ENCODE assay signal across 9 mouse cellular contexts in genomic region chr3:101372345-101372980, GRCm38 (mm10). TPM values are rescaled to one million over a fixed set of nuclear protein-coding genes. Genes with fewer than 3 reads are reported as not detected.
DNase-seq lines count a peak whose midpoint lies in the region; ATAC-seq lines count a peak whose summit lies in the region.
"Had no signal": no experiment of that assay in that cellular context is flagged by ENCODE, and none has a peak within 500 bp of the region (broad histone marks: within the 10 kb centered on the region; RNA-seq: fewer than 3 reads in every experiment).

No protein-coding gene starts in this region.

- H3K4me3 ChIP-seq in midbrain, embryonic 10.5 days: no peak overlapping the region
- no peak overlapping the region for H3K4me3 ChIP-seq in midbrain, embryonic 11.5 days (ENCODE audit: low read depth, low read length)
- H3K4me3 ChIP-seq in midbrain, embryonic 15.5 days: no peak overlapping the region
- H3K4me3 ChIP-seq: stomach, embryonic 15.5 days had no signal

- no peak overlapping the region for H3K9ac ChIP-seq in midbrain, embryonic 11.5 days (ENCODE audit: low read length)
- no peak overlapping the region for H3K9ac ChIP-seq in midbrain, embryonic 15.5 days
- H3K9ac ChIP-seq: stomach, embryonic 15.5 days had no signal

- ATAC-seq in midbrain, embryonic 11.5 days (ENCODE audit: low FRiP score): no peak
- peak; percentile 76 for ATAC-seq in erythroblast, adult 5-6 weeks (replicated peaks; ENCODE audit: low FRiP score, poor library complexity, severe bottlenecking)
- ATAC-seq in midbrain, embryonic 15.5 days (replicated peaks): no peak

- peaks cover 22% of the 10 kb centered on the region for H3K4me1 ChIP-seq in midbrain, embryonic 10.5 days
- H3K4me1 ChIP-seq in midbrain, embryonic 11.5 days (ENCODE audit: control insufficient read depth, insufficient read depth, low read length): peaks cover 1% of the 10 kb centered on the region
- 0 out of 2 replicates have a peak, but pooled peaks cover 5% of the 10 kb centered on the region for H3K4me1 ChIP-seq in midbrain, embryonic 15.5 days

- H3K36me3 ChIP-seq in midbrain, embryonic 10.5 days: no peaks in the 10 kb centered on the region
- H3K36me3 ChIP-seq in midbrain, embryonic 11.5 days (ENCODE audit: control insufficient read depth, insufficient read depth, low read length): no peaks in the 10 kb centered on the region
- no peaks in the 10 kb centered on the region for H3K36me3 ChIP-seq in midbrain, embryonic 15.5 days (replicated peaks)
- H3K36me3 ChIP-seq: stomach, embryonic 15.5 days had no signal

- 40% methylated on average over 13 of the region's 13 CpGs for WGBS in midbrain, embryonic 10.5 days
- 45% methylated on average over 13 of the region's 13 CpGs for WGBS in midbrain, embryonic 11.5 days
- WGBS in midbrain, embryonic 15.5 days: 47% methylated on average over 13 of the region's 13 CpGs

- peak; percentile 44 for DNase-seq in midbrain, embryonic 10.5 days (ENCODE audit: low spot score)
- DNase-seq in midbrain, embryonic 11.5 days (ENCODE audit: low spot score, missing footprints): no peak
- peak; percentile 77 for DNase-seq in adrenal gland, postnatal 14 days
- peak; percentile 73 to 81 for DNase-seq in kidney, postnatal 25 days
- peak; percentile 45 to 62 for DNase-seq in lung, adult 18-20 months
- peak; percentile 14 to 59 for DNase-seq in spleen, adult 18-20 months

- H3K27ac ChIP-seq in midbrain, embryonic 10.5 days (replicated peaks): no peak overlapping the region
- H3K27ac ChIP-seq in midbrain, embryonic 11.5 days (ENCODE audit: low read depth, low read length): no peak overlapping the region
- H3K27ac ChIP-seq in midbrain, embryonic 15.5 days: no peak overlapping the region
- H3K27ac ChIP-seq: stomach, embryonic 15.5 days had no signal

- H3K4me2 ChIP-seq in midbrain, embryonic 11.5 days: no peak overlapping the region
- no peak overlapping the region for H3K4me2 ChIP-seq in midbrain, embryonic 15.5 days
- H3K4me2 ChIP-seq: stomach, embryonic 15.5 days had no signal

- no peaks in the 10 kb centered on the region for H3K9me3 ChIP-seq in midbrain, embryonic 10.5 days (replicated peaks)
- H3K9me3 ChIP-seq in midbrain, embryonic 11.5 days (ENCODE audit: control insufficient read depth, low read length): no peaks in the 10 kb centered on the region
- H3K9me3 ChIP-seq in midbrain, embryonic 15.5 days: no peaks in the 10 kb centered on the region
- H3K9me3 ChIP-seq: stomach, embryonic 15.5 days had no signal

- peaks cover 34% of the 10 kb centered on the region for H3K27me3 ChIP-seq in midbrain, embryonic 10.5 days (ENCODE audit: low read depth, poor library complexity, severe bottlenecking)
- no peaks in the 10 kb centered on the region for H3K27me3 ChIP-seq in midbrain, embryonic 11.5 days (ENCODE audit: control insufficient read depth, insufficient read depth, low read length)
- no peaks in the 10 kb centered on the region for H3K27me3 ChIP-seq in midbrain, embryonic 15.5 days (replicated peaks)
- H3K27me3 ChIP-seq: stomach, embryonic 15.5 days had no signal

RNA-seq across cellular contexts. Expression of gene Igsf3, which starts 4.4 kb away (rescaled TPM):
- 22.7 and 29.7 TPM in 2 replicates for polyA plus RNA-seq in midbrain, embryonic 10.5 days (2016; fragmentation: Nextera tagmentation; extraction: Ambion mirVana)
- 19.8 and 20.8 TPM in 2 replicates for polyA plus RNA-seq in midbrain, embryonic 11.5 days (2014; fragmentation: Nextera tagmentation; extraction: Ambion mirVana)
- total RNA-seq in adrenal gland, postnatal 14 days (2021): 5.1 and 6.6 TPM in 2 replicates
- 0.84 and 0.96 TPM in 2 replicates for total RNA-seq in erythroblast, adult 5-6 weeks (2015; ENCODE audit: low replicate concordance)
- 1.4 and 2.8 TPM in 2 replicates for total RNA-seq in erythroblast, adult 5-6 weeks (2017; ENCODE audit: low replicate concordance)
- polyA plus RNA-seq in midbrain, embryonic 15.5 days (2015; fragmentation: Nextera tagmentation; extraction: Ambion mirVana): 99.0 and 104 TPM in 2 replicates
